8 mouse cellular contexts compared by ENCODE assay signal in the genomic region with DNA sequence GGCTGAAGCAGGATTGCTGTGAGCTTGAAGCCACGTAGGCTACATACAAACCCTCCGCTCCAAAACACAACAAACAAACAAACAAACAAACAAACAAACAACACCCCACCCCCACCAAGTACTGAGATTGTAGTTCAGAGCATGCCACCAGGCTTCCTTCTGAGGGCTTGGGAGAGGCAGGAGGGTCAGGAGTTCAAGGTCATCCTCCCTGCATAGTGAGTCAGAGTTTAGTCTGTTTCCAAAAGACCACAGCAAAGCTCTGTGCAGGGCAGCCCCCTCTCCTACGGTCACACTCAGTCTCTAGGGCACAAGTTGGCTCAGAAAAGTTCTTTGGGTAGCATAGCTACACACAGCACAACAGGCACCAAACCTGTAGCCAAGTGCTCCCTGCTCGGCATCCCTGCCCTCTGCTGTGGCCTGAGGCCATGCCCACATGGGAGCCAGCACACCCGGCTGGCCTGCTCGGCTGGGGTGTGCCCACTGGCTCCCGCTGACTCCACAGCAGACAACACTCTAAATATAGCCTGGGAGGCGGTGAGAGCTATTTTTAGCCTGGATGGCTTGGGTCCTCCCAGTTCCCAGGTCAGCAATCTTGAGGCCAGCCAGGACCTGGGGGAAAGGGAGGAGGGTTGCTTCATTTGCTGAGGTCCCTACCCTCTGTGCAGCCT. TPM values are rescaled to one million over a fixed set of nuclear protein-coding genes. Genes with fewer than 3 reads are reported as not detected.
DNase-seq lines count a peak whose midpoint lies in the region; ATAC-seq and TF ChIP-seq lines count a peak whose summit lies in the region.

No protein-coding gene starts in this region.

- peak; percentile 26 for ATAC-seq in intestine, embryonic 14.5 days (replicated peaks; ENCODE audit: low FRiP score, low TSS enrichment, low read depth)
- no peak for ATAC-seq in inflammation-experienced regulatory T-cells, adult 6 months

- H3K27me3 ChIP-seq in ES-Bruce4 (ENCODE audit: control insufficient read depth, insufficient read depth, low read length, poor library complexity, severe bottlenecking), result no peaks in the 10 kb centered on the region
- no peaks in the 10 kb centered on the region for H3K27me3 ChIP-seq in intestine, embryonic 14.5 days (replicated peaks; ENCODE audit: control insufficient read depth, insufficient read depth, low read length)
- H3K27me3 ChIP-seq in small intestine, adult 2 months (ENCODE audit: control insufficient read depth, insufficient read depth, low read length), result no peaks in the 10 kb centered on the region

- H3K27ac ChIP-seq in ES-Bruce4 (ENCODE audit: insufficient read depth, low read length), result peak overlapping the region; percentile 96
- peak overlapping the region; percentile 81 for H3K27ac ChIP-seq in intestine, embryonic 14.5 days (ENCODE audit: low read depth)
- peak overlapping the region; percentile 52 for H3K27ac ChIP-seq in small intestine, adult 2 months (ENCODE audit: insufficient read depth, low read depth, low read length)

- no peak for TF ChIP-seq POLR2A in ES-Bruce4 (IDR thresholded peaks at IDR 0.05; ENCODE audit: insufficient read depth, low read length)
- TF ChIP-seq POLR2A in small intestine, adult 2 months (IDR thresholded peaks at IDR 0.05; ENCODE audit: low read depth, low read length), result no peak

- peak; percentile 84 for DNase-seq in adrenal gland, postnatal 14 days
- DNase-seq in gastrocnemius, postnatal 25 days, result peak; percentile 92
- DNase-seq in intestine, embryonic 14.5 days (ENCODE audit: low spot score), result peak; percentile 78
- DNase-seq in lung, adult 18-20 months, result peak; percentile 84 to 88
- DNase-seq in urinary bladder, postnatal 10 days (ENCODE audit: low spot score), result no peak

- no peaks in the 10 kb centered on the region for H3K9me3 ChIP-seq in ES-Bruce4 (replicated peaks; ENCODE audit: control insufficient read depth, insufficient read depth, low read length, poor library complexity, severe bottlenecking)
- H3K9me3 ChIP-seq in intestine, embryonic 14.5 days (ENCODE audit: control insufficient read depth, low read length), result no peaks in the 10 kb centered on the region

- H3K9ac ChIP-seq in ES-Bruce4 (ENCODE audit: low read depth, poor library complexity, severe bottlenecking), result 0 out of 2 replicates have a peak overlapping the region, but pooled peaks have one; percentile 14
- H3K9ac ChIP-seq in intestine, embryonic 14.5 days (ENCODE audit: low read length), result peak overlapping the region; percentile 25; the same call in 1 of the 2 replicates

- TF ChIP-seq CTCF in ES-Bruce4 (IDR thresholded peaks at IDR 0.05; ENCODE audit: low read depth, low read length), result no peak
- TF ChIP-seq CTCF in small intestine, adult 2 months (IDR thresholded peaks at IDR 0.05; ENCODE audit: extremely low read depth, insufficient read length, insufficient replicate concordance, low read depth, low read length), result no peak

- H3K4me1 ChIP-seq in ES-Bruce4 (ENCODE audit: control insufficient read depth, insufficient read depth, low read length), result peaks cover 26% of the 10 kb centered on the region
- peaks cover 71% of the 10 kb centered on the region for H3K4me1 ChIP-seq in intestine, embryonic 14.5 days (replicated peaks; ENCODE audit: control insufficient read depth, insufficient read depth, low read length)
- peaks cover 53% of the 10 kb centered on the region for H3K4me1 ChIP-seq in small intestine, adult 2 months (ENCODE audit: control insufficient read depth, insufficient read depth, insufficient read length, low read length)

- H3K36me3 ChIP-seq in ES-Bruce4 (ENCODE audit: control insufficient read depth, insufficient read depth, low read length, poor library complexity, severe bottlenecking), result no peaks in the 10 kb centered on the region
- H3K36me3 ChIP-seq in intestine, embryonic 14.5 days (ENCODE audit: control insufficient read depth, insufficient read depth, low read length), result no peaks in the 10 kb centered on the region
- H3K36me3 ChIP-seq in small intestine, adult 2 months (ENCODE audit: control insufficient read depth, insufficient read depth, low read length), result no peaks in the 10 kb centered on the region

- H3K4me2 ChIP-seq in intestine, embryonic 14.5 days (ENCODE audit: low read length), result peak overlapping the region; percentile 64

- WGBS in intestine, embryonic 14.5 days, result 26% methylated on average over 8 of the region's 8 CpGs
- WGBS in small intestine, adult 2 months, result 29% methylated on average over 8 of the region's 8 CpGs

- TF ChIP-seq EP300 in ES-Bruce4 (IDR thresholded peaks at IDR 0.05; ENCODE audit: insufficient read depth, low read depth, low read length), result no peak

- H3K4me3 ChIP-seq in ES-Bruce4 (ENCODE audit: low read depth, low read length), result 0 out of 2 replicates have a peak overlapping the region, but pooled peaks have one; percentile 10
- 0 out of 2 replicates have a peak overlapping the region, but pooled peaks have one; percentile 31 for H3K4me3 ChIP-seq in intestine, embryonic 14.5 days (ENCODE audit: low read depth, low read length)
- no peak overlapping the region for H3K4me3 ChIP-seq in small intestine, adult 2 months (ENCODE audit: low read depth, low read length)

RNA-seq across cellular contexts. Expression of a gene that starts 10.6 kb away (rescaled TPM):
- polyA plus RNA-seq in ES-Bruce4 (2011; ENCODE audit: insufficient read depth, insufficient read length, low read depth, missing spikeins), result 80.7 and 86.3 TPM in 2 replicates
- total RNA-seq in adrenal gland, postnatal 14 days (2021), result 29.8 and 91.3 TPM in 2 replicates
- total RNA-seq in gastrocnemius, postnatal 25 days (2021), result 10 to 100 TPM; 12.7 to 30.0 TPM
- polyA plus RNA-seq in intestine, embryonic 14.5 days (2014; fragmentation: Nextera tagmentation; extraction: Ambion mirVana), result 18.2 and 21.2 TPM in 2 replicates
- 16.2 and 29.7 TPM in 2 replicates for polyA plus RNA-seq in small intestine, adult 2 months (2012; rRNA removed)
- 10 to 100 TPM; 26.4 to 51.5 (median 39.3) TPM for polyA plus RNA-seq in inflammation-experienced regulatory T-cells, adult 6 months (2017; shearing (Covaris generic))

RNA-seq across cellular contexts. Expression of a gene that starts 22.4 kb away (rescaled TPM):
- polyA plus RNA-seq in ES-Bruce4 (2011; ENCODE audit: insufficient read depth, insufficient read length, low read depth, missing spikeins), result 25.9 and 28.2 TPM in 2 replicates
- 14.9 and 15.8 TPM in 2 replicates for total RNA-seq in adrenal gland, postnatal 14 days (2021)
- total RNA-seq in gastrocnemius, postnatal 25 days (2021), result 1 to 10 TPM; 3.7 to 5.1 TPM
- 15.5 and 18.3 TPM in 2 replicates for polyA plus RNA-seq in intestine, embryonic 14.5 days (2014; fragmentation: Nextera tagmentation; extraction: Ambion mirVana)
- polyA plus RNA-seq in small intestine, adult 2 months (2012; rRNA removed), result 14.5 and 29.2 TPM in 2 replicates
- 1 to 10 TPM; 2.4 to 4.5 (median 3.5) TPM for polyA plus RNA-seq in inflammation-experienced regulatory T-cells, adult 6 months (2017; shearing (Covaris generic))

RNA-seq across cellular contexts. Expression of a gene that starts 39.7 kb away (rescaled TPM):
- 135 and 146 TPM in 2 replicates for polyA plus RNA-seq in ES-Bruce4 (2011; ENCODE audit: insufficient read depth, insufficient read length, low read depth, missing spikeins)
- total RNA-seq in adrenal gland, postnatal 14 days (2021), result 252 and 257 TPM in 2 replicates
- 100 to 1,000 TPM; 114 to 125 TPM for total RNA-seq in gastrocnemius, postnatal 25 days (2021)
- polyA plus RNA-seq in intestine, embryonic 14.5 days (2014; fragmentation: Nextera tagmentation; extraction: Ambion mirVana), result 392 and 393 TPM in 2 replicates
- 132 and 250 TPM in 2 replicates for polyA plus RNA-seq in small intestine, adult 2 months (2012; rRNA removed)
- polyA plus RNA-seq in inflammation-experienced regulatory T-cells, adult 6 months (2017; shearing (Covaris generic)), result 100 to 1,000 TPM; 207 to 260 (median 248) TPM
